Mouse (Mus musculus) brain, embryonic 14.5 days (tissue): ENCODE data around the gene Bicdl2.

Experiments
- CTCF ChIP-seq: fragments of 200-500 bp; IDR thresholded peaks from 2 replicates; pipeline ENCODE4 v1.5.1; 2012; ENCODE audit warnings: inconsistent platforms, mild to moderate bottlenecking, moderate library complexity, borderline replicate concordance; ENCODE audit not compliant: insufficient read depth, insufficient read length; ENCODE audit errors: extremely low read depth
- POLR2A ChIP-seq: fragments of 200-500 bp; IDR thresholded peaks from 2 replicates; pipeline ENCODE4 v1.6.1; 2012; ENCODE audit warnings: mild to moderate bottlenecking, inconsistent platforms, borderline replicate concordance; ENCODE audit not compliant: poor library complexity, insufficient read depth, insufficient read length, severe bottlenecking; ENCODE audit errors: extremely low read depth

DNA sequence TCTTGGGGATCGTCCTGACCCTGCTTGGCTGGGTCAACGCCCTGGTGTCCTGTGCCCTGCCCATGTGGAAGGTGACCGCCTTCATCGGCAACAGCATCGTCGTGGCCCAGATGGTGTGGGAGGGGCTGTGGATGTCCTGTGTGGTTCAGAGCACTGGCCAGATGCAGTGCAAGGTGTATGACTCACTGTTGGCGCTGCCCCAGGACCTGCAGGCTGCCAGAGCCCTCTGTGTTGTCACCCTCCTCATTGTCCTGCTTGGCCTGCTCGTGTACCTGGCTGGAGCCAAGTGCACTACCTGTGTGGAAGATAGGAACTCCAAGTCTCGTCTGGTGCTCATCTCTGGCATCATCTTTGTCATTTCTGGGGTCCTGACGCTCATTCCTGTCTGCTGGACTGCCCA is 20.8 kb downstream of the Bicdl2 start:
- no peak for TF ChIP-seq POLR2A
- TF ChIP-seq CTCF: no peak
